Mouse (Mus musculus): ENCODE measurements at regions not wholly inside any gene's neighbourhood (a gene's known extent, or its start where the extent isn't known, plus 50 kb on each side); places are given as distances from the start of the nearest gene placed in this dataset.

GRCm38 (mm10) chr4:127542771-127543170 lies 184.8 kb upstream of the Gjb5 start:
- TF ChIP-seq CTCF (IDR thresholded peaks at IDR 0.05; ENCODE audit: low read depth, low read length) (no peak), POLR2A (IDR thresholded peaks at IDR 0.05; ENCODE audit: insufficient read depth, low read length) (no peak), EP300 (IDR thresholded peaks at IDR 0.05; ENCODE audit: insufficient read depth, low read depth, low read length) (no peak)
